Mouse (Mus musculus): ENCODE measurements around the gene Stk26.

The Stk26 gene

GRCm38 (mm10) chrX:50924629-50925364 lies 84.0 kb downstream of the Stk26 start:
- in situ Hi-C loops (cut with MseI, MboI): no loop called here

DNA sequence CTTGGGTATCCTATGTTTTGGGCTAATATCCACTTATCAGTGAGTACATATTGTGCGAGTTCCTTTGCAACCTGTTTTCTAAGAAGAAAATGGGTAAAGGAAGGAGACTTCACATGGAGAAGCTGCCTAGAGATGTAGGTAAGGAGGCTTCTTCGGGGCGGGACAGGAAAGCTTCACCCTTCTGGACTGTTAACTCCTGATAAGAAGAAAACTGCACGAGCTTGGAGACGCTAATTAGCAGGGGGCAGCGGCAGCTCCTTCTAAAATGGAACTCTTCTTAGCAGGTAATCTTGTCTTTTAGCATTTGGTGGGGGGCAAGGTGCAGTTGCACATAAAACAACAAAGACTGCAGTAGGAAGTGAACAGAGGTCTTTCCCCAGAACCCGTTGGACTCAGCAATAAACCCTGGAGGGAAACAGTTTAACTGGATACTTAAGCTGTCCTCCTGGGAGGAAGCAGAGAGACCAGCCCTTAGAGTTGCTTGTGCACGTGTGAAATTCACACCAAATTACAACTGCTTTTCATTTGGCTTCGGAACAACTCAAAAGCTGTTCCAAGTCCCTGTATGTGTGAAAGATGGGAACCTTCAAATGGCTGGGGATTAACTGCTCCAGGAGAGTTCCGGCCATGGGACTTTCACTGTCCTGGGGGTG lies 86.2 kb downstream of the Stk26 start:
- in situ Hi-C loops (cut with MseI, MboI): no loop called here

DNA sequence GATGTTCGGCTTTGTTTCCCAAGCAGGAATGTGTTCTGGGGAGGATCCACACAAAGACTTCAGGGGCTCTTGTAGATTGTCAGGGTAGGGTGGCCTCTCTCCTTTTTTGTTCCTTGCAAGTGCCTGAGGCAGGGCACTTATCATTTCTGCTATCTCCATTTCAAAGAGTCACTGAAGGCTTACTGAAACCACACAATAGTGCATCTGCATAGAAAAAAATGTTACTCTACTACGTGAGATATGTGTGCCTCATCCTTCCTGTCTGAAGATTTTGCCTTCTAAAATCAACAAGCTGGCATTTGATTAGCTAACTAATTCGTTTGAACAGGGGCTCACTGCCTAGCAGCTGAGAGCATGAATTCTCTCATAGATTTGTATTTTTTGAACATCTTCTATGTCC lies 89.5 kb downstream of the Stk26 start:
- in situ Hi-C loops (cut with MseI, MboI): no loop called here

- in situ Hi-C loops (cut with MseI, MboI): no loop called here
Observed at GRCm38 (mm10) chrX:50937117-50937516, 96.3 kb downstream of the Stk26 start.

DNA sequence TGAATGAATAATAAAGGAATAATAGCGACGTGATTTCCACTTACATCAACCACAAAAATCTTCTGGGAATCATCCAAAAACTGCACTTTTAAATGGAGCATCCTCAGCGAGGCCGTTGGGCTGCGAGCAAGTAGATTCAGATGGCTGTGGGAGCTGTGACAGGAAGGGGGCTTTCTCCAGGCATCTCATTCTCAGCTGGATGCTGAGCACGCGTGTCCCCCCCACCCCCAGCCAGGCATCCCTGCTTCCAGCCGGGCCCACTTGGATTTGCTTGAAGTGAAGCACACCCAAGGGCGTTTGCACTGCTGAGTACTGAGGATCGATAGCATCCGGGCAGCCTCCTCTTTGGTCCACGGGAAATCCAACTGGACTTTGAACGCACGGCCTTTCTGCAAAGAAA lies 101.8 kb downstream of the Stk26 start, which contains the start of gene Frmd7:
TSS of gene Frmd7 (minus strand) at position 101 of the 400 bp plus-strand sequence.
- in situ Hi-C loops (cut with MseI, MboI): no loop called here

All from mouse trophoblast stem cell (cell line).